8 mouse cellular contexts compared by ENCODE assay signal in the genomic region with DNA sequence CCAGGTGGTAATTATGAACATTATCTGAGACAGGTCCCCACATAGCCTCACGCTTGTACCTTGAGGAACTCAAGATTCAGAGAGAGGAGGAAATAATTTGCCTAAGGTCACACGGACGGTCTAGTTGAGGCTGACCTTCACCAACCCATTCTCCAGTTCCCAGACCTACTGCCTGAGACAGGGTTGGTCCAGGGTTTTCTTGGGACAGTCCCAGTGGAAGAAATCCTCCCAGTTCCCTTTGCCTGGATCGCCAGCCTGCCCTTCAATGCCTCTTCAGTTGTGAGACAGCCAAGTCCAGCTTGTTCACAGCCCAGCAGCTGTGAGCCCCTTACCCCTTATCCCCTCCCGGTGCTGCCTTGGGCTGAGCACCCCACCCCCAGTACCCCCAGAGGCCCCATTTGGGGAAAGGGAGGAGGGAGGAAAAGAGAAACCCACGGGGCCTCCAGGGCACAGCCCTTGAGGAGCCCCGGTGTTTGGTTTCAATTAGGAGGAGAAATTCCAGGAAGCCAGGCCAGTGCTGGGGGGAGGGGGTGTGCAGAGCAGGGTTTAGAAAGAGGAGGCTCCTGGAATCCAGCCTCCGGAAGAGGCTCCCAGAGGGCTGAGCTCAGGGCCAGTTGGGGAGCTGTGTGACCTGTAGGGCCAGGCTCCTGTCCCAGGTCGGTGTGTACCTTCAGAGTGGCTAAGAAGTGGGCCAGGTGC. TPM values are rescaled to one million over a fixed set of nuclear protein-coding genes. Genes with fewer than 3 reads are reported as not detected.
DNase-seq lines count a peak whose midpoint lies in the region; ATAC-seq and TF ChIP-seq lines count a peak whose summit lies in the region.

No protein-coding gene starts in this region.

- peaks cover 8% of the 10 kb centered on the region for H3K4me1 ChIP-seq in ES-Bruce4 (ENCODE audit: control insufficient read depth, insufficient read depth, low read length)
- peaks cover 13% of the 10 kb centered on the region for H3K4me1 ChIP-seq in intestine, postnatal 0 days (replicated peaks; ENCODE audit: control insufficient read depth, insufficient read depth, low read length)
- peaks cover 9% of the 10 kb centered on the region; the same call in 1 of the 2 replicates for H3K4me1 ChIP-seq in small intestine, adult 2 months (ENCODE audit: control insufficient read depth, insufficient read depth, insufficient read length, low read length)

- H3K27ac ChIP-seq in ES-Bruce4 (ENCODE audit: insufficient read depth, low read length) = peak overlapping the region; percentile 98
- peak overlapping the region; percentile 73 for H3K27ac ChIP-seq in intestine, postnatal 0 days (ENCODE audit: low read depth, low read length)
- peak overlapping the region; percentile 22 for H3K27ac ChIP-seq in small intestine, adult 2 months (ENCODE audit: insufficient read depth, low read depth, low read length)

- ATAC-seq in intestine, postnatal 0 days = peak; percentile 78

- H3K9me3 ChIP-seq in ES-Bruce4 (replicated peaks; ENCODE audit: control insufficient read depth, insufficient read depth, low read length, poor library complexity, severe bottlenecking) = no peaks in the 10 kb centered on the region
- no peaks in the 10 kb centered on the region for H3K9me3 ChIP-seq in intestine, postnatal 0 days (ENCODE audit: control insufficient read depth)

- H3K4me2 ChIP-seq in intestine, postnatal 0 days (replicated peaks; ENCODE audit: low read depth) = peak overlapping the region; percentile 49

- no peaks in the 10 kb centered on the region for H3K27me3 ChIP-seq in ES-Bruce4 (ENCODE audit: control insufficient read depth, insufficient read depth, low read length, poor library complexity, severe bottlenecking)
- no peaks in the 10 kb centered on the region for H3K27me3 ChIP-seq in intestine, postnatal 0 days (replicated peaks; ENCODE audit: control insufficient read depth, insufficient read depth, low read length)
- H3K27me3 ChIP-seq in small intestine, adult 2 months (ENCODE audit: control insufficient read depth, insufficient read depth, low read length) = no peaks in the 10 kb centered on the region

- peak overlapping the region; percentile 37 for H3K4me3 ChIP-seq in ES-Bruce4 (ENCODE audit: low read depth, low read length)
- H3K4me3 ChIP-seq in intestine, postnatal 0 days (ENCODE audit: low read depth, low read length) = no peak overlapping the region
- H3K4me3 ChIP-seq in small intestine, adult 2 months (ENCODE audit: low read depth, low read length) = no peak overlapping the region

- peak overlapping the region; percentile 51 for H3K9ac ChIP-seq in ES-Bruce4 (ENCODE audit: low read depth, poor library complexity, severe bottlenecking)
- peak overlapping the region; percentile 34; the same call in 1 of the 2 replicates for H3K9ac ChIP-seq in intestine, postnatal 0 days (ENCODE audit: low read depth, low read length)

- TF ChIP-seq EP300 in ES-Bruce4 (IDR thresholded peaks at IDR 0.05; ENCODE audit: insufficient read depth, low read depth, low read length) = peak; percentile 79

- WGBS in intestine, postnatal 0 days = 18% methylated on average over 9 of the region's 9 CpGs
- 35% methylated on average over 9 of the region's 9 CpGs for whole genome bisulfite sequencing in small intestine, adult 2 months

- TF ChIP-seq POLR2A in ES-Bruce4 (IDR thresholded peaks at IDR 0.05; ENCODE audit: insufficient read depth, low read length) = no peak
- TF ChIP-seq POLR2A in small intestine, adult 2 months (IDR thresholded peaks at IDR 0.05; ENCODE audit: low read depth, low read length) = no peak; the same call in 1 of the 2 replicates

- DNase-seq in adrenal gland, postnatal 36 days = peak; percentile 30 to 76
- DNase-seq in gastrocnemius, postnatal 25 days = peak; percentile 75
- peak; percentile 83 to 89 for DNase-seq in lung, adult 18-20 months
- DNase-seq in left cerebral cortex, adult 9 months (ENCODE audit: low spot score in 2 of 2) = no peak
- no peak for DNase-seq in layer of hippocampus, adult 9-11 months

- no peak for TF ChIP-seq CTCF in ES-Bruce4 (IDR thresholded peaks at IDR 0.05; ENCODE audit: low read depth, low read length)
- TF ChIP-seq CTCF in intestine, postnatal 0 days (IDR thresholded peaks at IDR 0.05; ENCODE audit: low read depth) = no peak
- TF ChIP-seq CTCF in small intestine, adult 2 months (IDR thresholded peaks at IDR 0.05; ENCODE audit: extremely low read depth, insufficient read length, insufficient replicate concordance, low read depth, low read length) = no peak

- no peaks in the 10 kb centered on the region for H3K36me3 ChIP-seq in ES-Bruce4 (ENCODE audit: control insufficient read depth, insufficient read depth, low read length, poor library complexity, severe bottlenecking)
- no peaks in the 10 kb centered on the region for H3K36me3 ChIP-seq in intestine, postnatal 0 days (ENCODE audit: control insufficient read depth, insufficient read depth)
- no peaks in the 10 kb centered on the region for H3K36me3 ChIP-seq in small intestine, adult 2 months (ENCODE audit: control insufficient read depth, insufficient read depth, low read length)

RNA-seq across cellular contexts. Expression of a gene that starts 42.9 kb away (rescaled TPM):
- polyA plus RNA-seq in ES-Bruce4 (2011; ENCODE audit: insufficient read depth, insufficient read length, low read depth, missing spikeins) = 3.8 and 4.7 TPM in 2 replicates
- total RNA-seq in adrenal gland, postnatal 36 days (2021) = 10 to 100 TPM; 49.5 to 60.7 TPM
- total RNA-seq in gastrocnemius, postnatal 25 days (2021) = 10 to 100 TPM in 1 of 2 experiments, 1 to 10 TPM in 1; 7.8 to 14.3 TPM
- 7.8 and 7.9 TPM in 2 replicates for polyA plus RNA-seq in intestine, postnatal 0 days (2015; fragmentation: Nextera tagmentation; extraction: Ambion mirVana)
- 24.9 and 32.1 TPM in 2 replicates for polyA plus RNA-seq in small intestine, adult 2 months (2012; rRNA removed)

Comparison
In these comparisons a context has a peak if more than half of its experiments do, and no peak if none do; other contexts are left out.
1. H3K27ac ChIP-seq: peak in every context shown above with its lines; median percentile 98 in ES-Bruce4; 73 in intestine, postnatal 0 days; 22 in small intestine, adult 2 months.
2. DNase-seq: peak in adrenal gland, postnatal 36 days (2 of 2), gastrocnemius, postnatal 25 days (single experiment) and lung, adult 18-20 months (2 of 2); none in left cerebral cortex, adult 9 months (0 of 2) and layer of hippocampus, adult 9-11 months (single experiment).